Comparison of ENCODE assay signal across 25 mouse cellular contexts in the genomic region with DNA sequence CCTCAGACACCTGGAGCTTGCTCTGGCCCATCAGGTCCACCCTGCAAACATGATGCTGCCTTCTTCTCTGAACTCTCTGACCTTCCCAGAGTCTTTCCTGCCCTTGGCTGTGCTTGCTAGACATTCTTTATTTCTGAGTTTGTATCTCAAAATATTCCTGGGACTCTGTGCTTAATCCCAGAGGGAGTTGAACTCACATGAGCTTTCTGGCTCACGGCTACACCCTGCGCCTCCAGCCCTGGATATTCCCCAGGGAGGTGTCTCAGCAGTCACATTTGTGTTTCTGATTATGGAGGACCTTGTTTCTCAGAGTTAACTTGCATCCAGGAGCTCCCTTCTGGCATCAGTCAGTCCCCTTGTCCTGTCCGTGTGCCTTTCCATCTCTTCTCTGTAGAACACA. TPM values are rescaled to one million over a fixed set of nuclear protein-coding genes. Genes with fewer than 3 reads are reported as not detected.
DNase-seq lines count a peak whose midpoint lies in the region; ATAC-seq and TF ChIP-seq lines count a peak whose summit lies in the region.
"Had no signal": no experiment of that assay in that cellular context is flagged by ENCODE, and none has a peak within 500 bp of the region (broad histone marks: within the 10 kb centered on the region; RNA-seq: fewer than 3 reads in every experiment).

No protein-coding gene starts in this region.

- WGBS in heart, embryonic 10.5 days: 87% methylated on average over 3 of the region's 3 CpGs
- 82% methylated on average over 3 of the region's 3 CpGs for WGBS in limb, embryonic 15.5 days

- no peak overlapping the region for H3K4me3 ChIP-seq in gastrocnemius, adult 2 months
- no peak overlapping the region for H3K4me3 ChIP-seq in heart, embryonic 10.5 days
- H3K4me3 ChIP-seq in limb, embryonic 15.5 days: no peak overlapping the region
- H3K4me3 ChIP-seq: embryonic facial prominence, embryonic 12.5 days; forebrain, embryonic 13.5 days; hindbrain, embryonic 13.5 days; kidney, embryonic 15.5 days; left cerebral cortex, adult 2 months; liver, embryonic 15.5 days; midbrain, embryonic 12.5 days; neural tube, embryonic 15.5 days; stomach, embryonic 15.5 days had no signal

- DNase-seq in gastrocnemius, adult 2 months: no peak
- DNase-seq in gastrocnemius, postnatal 10 days: no peak
- DNase-seq in heart, postnatal 10 days: peak; percentile 24 to 32
- no peak for DNase-seq in heart, embryonic 10.5 days (ENCODE audit: low spot score)
- DNase-seq in NIH3T3 (ENCODE audit: low read depth): peak; percentile 48
- DNase-seq: cerebellum, adult 11-12 months; cerebellum, postnatal 10 days; kidney, adult 11 months; kidney, postnatal 36 days; layer of hippocampus, adult 9-11 months; right cerebral cortex, adult 18-20 months; right cerebral cortex, postnatal 4 days; thymus, postnatal 25 days had no signal

- H3K27ac ChIP-seq in gastrocnemius, adult 2 months: peak overlapping the region; percentile 57
- H3K27ac ChIP-seq in heart, embryonic 10.5 days: no peak overlapping the region
- peak overlapping the region; percentile 35; the same call in 1 of the 2 replicates for H3K27ac ChIP-seq in limb, embryonic 15.5 days
- H3K27ac ChIP-seq: forebrain, embryonic 13.5 days; hindbrain, embryonic 13.5 days; kidney, embryonic 15.5 days; left cerebral cortex, adult 2 months; liver, embryonic 15.5 days; midbrain, embryonic 12.5 days; neural tube, embryonic 15.5 days; stomach, embryonic 15.5 days had no signal

- no peak for TF ChIP-seq CTCF in gastrocnemius, adult 2 months (IDR thresholded peaks at IDR 0.05)

- H3K9me3 ChIP-seq in heart, embryonic 10.5 days: no peaks in the 10 kb centered on the region
- no peaks in the 10 kb centered on the region for H3K9me3 ChIP-seq in limb, embryonic 15.5 days
- H3K9me3 ChIP-seq: embryonic facial prominence, embryonic 12.5 days; forebrain, embryonic 13.5 days; hindbrain, embryonic 13.5 days; kidney, embryonic 15.5 days; liver, embryonic 15.5 days; midbrain, embryonic 12.5 days; neural tube, embryonic 15.5 days; stomach, embryonic 15.5 days had no signal

- no peak for ATAC-seq in limb, embryonic 15.5 days (ENCODE audit: insufficient number of reproducible peaks, low FRiP score, low TSS enrichment, low read depth)
- no peak for ATAC-seq in megakaryocyte progenitor cell, adult 5-6 weeks (replicated peaks; ENCODE audit: poor library complexity)
- ATAC-seq: forebrain, embryonic 13.5 days; lung, postnatal 0 days had no signal

- H3K36me3 ChIP-seq in heart, embryonic 10.5 days: peaks cover 4% of the 10 kb centered on the region; the same call in 1 of the 2 replicates
- peaks cover 7% of the 10 kb centered on the region; the same call in 1 of the 2 replicates for H3K36me3 ChIP-seq in limb, embryonic 15.5 days
- H3K36me3 ChIP-seq: stomach, embryonic 15.5 days had no signal

- H3K9ac ChIP-seq in limb, embryonic 15.5 days: no peak overlapping the region
- H3K9ac ChIP-seq: embryonic facial prominence, embryonic 12.5 days; forebrain, embryonic 13.5 days; hindbrain, embryonic 13.5 days; kidney, embryonic 15.5 days; liver, embryonic 15.5 days; midbrain, embryonic 12.5 days; neural tube, embryonic 15.5 days; stomach, embryonic 15.5 days had no signal

- H3K4me1 ChIP-seq in heart, embryonic 10.5 days: peaks cover 49% of the 10 kb centered on the region
- peaks cover 23% of the 10 kb centered on the region for H3K4me1 ChIP-seq in limb, embryonic 15.5 days
- H3K4me1 ChIP-seq: liver, embryonic 15.5 days had no signal

- intact Hi-C loops in gastrocnemius, adult 2 months (cut with DNase I): no loop called here
- intact Hi-C loops in heart, postnatal 10 days (cut with DNase I): loop anchor here (5.0 kb wide), 1 partner anchor 50 kb away; no protein-coding TSS in a partner anchor

- H3K27me3 ChIP-seq in heart, embryonic 10.5 days (ENCODE audit: insufficient read depth, poor library complexity, severe bottlenecking): no peaks in the 10 kb centered on the region
- H3K27me3 ChIP-seq in limb, embryonic 15.5 days: no peaks in the 10 kb centered on the region
- H3K27me3 ChIP-seq: embryonic facial prominence, embryonic 12.5 days; forebrain, embryonic 13.5 days; hindbrain, embryonic 13.5 days; kidney, embryonic 15.5 days; liver, embryonic 15.5 days; midbrain, embryonic 12.5 days; neural tube, embryonic 15.5 days; stomach, embryonic 15.5 days had no signal

- no peak overlapping the region for H3K4me2 ChIP-seq in limb, embryonic 15.5 days
- H3K4me2 ChIP-seq: embryonic facial prominence, embryonic 12.5 days; forebrain, embryonic 13.5 days; hindbrain, embryonic 13.5 days; kidney, embryonic 15.5 days; liver, embryonic 15.5 days; midbrain, embryonic 12.5 days; neural tube, embryonic 15.5 days; stomach, embryonic 15.5 days had no signal

RNA-seq across cellular contexts. Expression of a gene that starts 46.1 kb away (rescaled TPM):
- total RNA-seq in gastrocnemius, adult 2 months (2021): 100 to 1,000 TPM; 142 to 160 TPM
- total RNA-seq in gastrocnemius, postnatal 10 days (2021): 100 to 1,000 TPM; 125 to 128 TPM
- total RNA-seq in heart, postnatal 10 days (2021): 10 to 100 TPM; 85.6 to 93.7 TPM
- polyA plus RNA-seq in heart, embryonic 10.5 days (2016; fragmentation: Nextera tagmentation; extraction: Ambion mirVana): 248 and 324 TPM in 2 replicates
- polyA plus RNA-seq in limb, embryonic 15.5 days (2015; fragmentation: Nextera tagmentation; extraction: Ambion mirVana): 273 and 293 TPM in 2 replicates
- total RNA-seq in megakaryocyte progenitor cell, adult 5-6 weeks (2015): 199 and 226 TPM in 2 replicates
- 95.6 and 127 TPM in 2 replicates for total RNA-seq in megakaryocyte progenitor cell, adult 5-6 weeks (2017)

Comparison
In these comparisons a context has a peak if more than half of its experiments do, and no peak if none do; other contexts are left out.
1. DNase-seq: peak in heart, postnatal 10 days (2 of 2) and NIH3T3 (single experiment); none in gastrocnemius, adult 2 months (single experiment), gastrocnemius, postnatal 10 days (single experiment) and heart, embryonic 10.5 days (single experiment).